Mouse (Mus musculus) thymus, adult 2 months (tissue): Measurements from ENCODE around the gene Kcnk3.

Experiments used
- CTCF ChIP-seq: fragments of 200-500 bp; IDR thresholded peaks from 2 replicates; pipeline ENCODE4 v1.5.1; 2012; ENCODE audit warnings: mild to moderate bottlenecking, control low read depth, low read length, moderate library complexity, borderline replicate concordance; ENCODE audit not compliant: control insufficient read depth, poor library complexity, insufficient read depth; ENCODE audit errors: extremely low read depth
- POLR2A ChIP-seq: fragments of 200-500 bp; IDR thresholded peaks from 2 replicates; pipeline ENCODE4 v1.6.1; 2012; ENCODE audit warnings: mild to moderate bottlenecking, low read length, control low read depth, moderate library complexity; ENCODE audit not compliant: control insufficient read depth, poor library complexity, insufficient read depth; ENCODE audit errors: extremely low read depth

GRCm38 (mm10) chr5:30632134-30632533 is 44.2 kb downstream of the Kcnk3 start:
- TF ChIP-seq POLR2A = no peak
- no peak for TF ChIP-seq CTCF
